Mouse (Mus musculus) liver, embryonic 11.5 days (tissue): ENCODE measurements around the gene Trp53. TPM values are rescaled to one million over a fixed set of nuclear protein-coding genes. Genes with fewer than 3 reads are reported as not detected.

Source experiments
- ATAC-seq: fragments of 200-750 bp; cut with Nextera tagmentation; replicated peaks from 2 replicates; pipeline ENCODE4 v1.8.0; 2017; ENCODE audit warnings: moderate number of reproducible peaks, mild to moderate bottlenecking, moderate TSS enrichment, moderate library complexity; ENCODE audit not compliant: low FRiP score
- DNase-seq: peaks from one replicate; pipeline ENCODE4 v3.0.0-alpha.2; 2017; ENCODE audit warnings: low spot score
- H3K27ac ChIP-seq: fragments of 300-500 bp; sonication (generic); 2 replicates; pipeline ENCODE4 v1.5.1; 2014; ENCODE audit warnings: mild to moderate bottlenecking, low read depth, low read length, control low read depth
- H3K27me3 ChIP-seq: fragments of 300-500 bp; sonication (generic); replicated peaks from 2 replicates; pipeline ENCODE4 v1.6.1; 2014; ENCODE audit warnings: low read length, mixed read lengths; ENCODE audit not compliant: control insufficient read depth, insufficient read depth
- H3K36me3 ChIP-seq: fragments of 300-500 bp; sonication (generic); 2 replicates; pipeline ENCODE4 v1.6.1; 2014; ENCODE audit warnings: mild to moderate bottlenecking, low read length, moderate library complexity, mixed read lengths; ENCODE audit not compliant: control insufficient read depth, insufficient read depth
- H3K4me1 ChIP-seq: fragments of 300-500 bp; sonication (generic); replicated peaks from 2 replicates; pipeline ENCODE4 v1.6.1; 2014; ENCODE audit warnings: low read length, mixed read lengths; ENCODE audit not compliant: control insufficient read depth, insufficient read depth
- H3K4me2 ChIP-seq: fragments of 300-500 bp; sonication (generic); 2 replicates; pipeline ENCODE4 v1.6.1; 2014; ENCODE audit warnings: mild to moderate bottlenecking, control low read depth, moderate library complexity
- H3K4me3 ChIP-seq: fragments of 300-500 bp; sonication (generic); 2 replicates; pipeline ENCODE4 v1.5.1; 2014; ENCODE audit warnings: low read depth, low read length, control low read depth
- H3K9ac ChIP-seq: fragments of 300-500 bp; sonication (generic); 2 replicates; pipeline ENCODE4 v1.6.1; 2014; ENCODE audit warnings: low read depth, low read length, control low read depth
- H3K9me3 ChIP-seq: fragments of 300-500 bp; sonication (generic); 2 replicates; pipeline ENCODE4 v1.6.1; 2016; ENCODE audit warnings: low read length, inconsistent platforms, mixed read lengths; ENCODE audit not compliant: control insufficient read depth
- WGBS: fragments of 180-500 bp; shearing (Covaris S2); extraction: QIAGEN DNeasy Blood & Tissue Kit; methylation state at CpG from one replicate; pipeline ENCODE4 v1.1.7; 2014; 5-methylcytosine and 5-hydroxymethylcytosine counted together
- polyA plus RNA-seq: library from polyadenylated mRNA; unstranded; fragments of >200 nt; fragmentation: Nextera tagmentation; extraction: Ambion mirVana; gene quantifications from 2 replicates; pipeline ENCODE4 v1.2.1, GENCODE M21; 2014

Trp53 gene
- polyA plus RNA-seq, 1 experiment from 2014 or later: 196 TPM

DNA sequence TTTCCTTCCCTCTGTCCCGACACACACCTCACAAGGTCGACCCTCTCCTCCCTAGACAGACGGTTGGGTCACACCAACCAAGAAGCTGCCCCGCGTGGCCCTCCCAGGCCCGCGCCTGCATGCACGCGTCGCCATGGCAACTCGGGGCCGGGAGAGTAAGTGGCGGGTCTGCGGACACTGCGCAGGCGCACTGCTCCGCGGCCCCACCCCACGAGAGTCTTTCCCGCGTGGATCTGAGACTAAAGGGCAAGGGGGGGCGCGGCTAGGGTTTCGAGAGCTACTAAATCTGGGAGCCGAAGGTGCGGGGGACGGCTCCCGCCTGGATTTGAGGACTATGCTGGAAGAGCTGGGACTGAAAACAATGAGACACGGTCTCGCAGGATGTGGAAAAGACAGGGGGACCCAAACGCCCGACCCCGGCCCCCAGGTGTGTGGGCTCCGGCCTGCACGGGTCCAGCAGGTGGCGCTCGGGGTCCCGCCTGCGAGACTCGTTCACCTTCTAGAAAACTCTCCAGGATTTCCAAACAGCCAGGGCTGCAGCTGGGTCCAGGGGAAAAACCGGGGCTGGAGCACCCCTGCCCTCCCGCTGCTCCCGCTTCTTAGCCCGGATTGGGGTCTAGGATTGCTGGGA, 33.6 kb upstream of the Trp53 start:
- Histone ChIP-seq H3K9me3 (no peaks in the 10 kb centered on the region), H3K27ac (peak overlapping the region; percentile 65), H3K4me1 (peaks cover 9% of the 10 kb centered on the region), H3K4me3 (peak overlapping the region; percentile 54), H3K36me3 (no peaks in the 10 kb centered on the region), H3K9ac (peak overlapping the region; percentile 62), H3K27me3 (peaks cover 25% of the 10 kb centered on the region), H3K4me2 (peak overlapping the region; percentile 94)
- under 1% methylated on average over 44 of the region's 44 CpGs for WGBS
- DNase-seq (peak; percentile 77), ATAC-seq (peak; percentile 45)

DNA sequence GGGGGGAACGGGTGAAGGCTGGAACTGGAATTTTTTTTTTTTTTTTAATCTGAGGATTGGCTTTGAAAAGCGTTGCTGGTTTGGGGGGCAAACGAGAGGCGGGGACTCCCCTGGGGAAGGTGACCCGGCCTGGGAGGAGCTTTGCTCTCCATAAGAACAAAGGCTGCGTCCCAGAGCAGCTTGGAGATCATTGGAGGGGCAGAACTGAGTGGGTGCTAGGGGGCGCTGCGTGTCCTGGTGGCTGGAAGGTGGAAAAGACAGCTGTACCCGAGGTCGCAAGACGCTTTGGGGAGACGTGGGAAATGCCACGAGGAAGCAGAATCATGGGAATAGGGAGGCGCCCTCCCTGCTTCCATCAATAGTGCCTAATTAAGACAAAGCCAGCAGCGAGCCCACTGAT, 33.1 kb upstream of the Trp53 start:
- no peaks in the 10 kb centered on the region for H3K36me3 ChIP-seq
- no peak overlapping the region for H3K27ac ChIP-seq
- peaks cover 25% of the 10 kb centered on the region for H3K27me3 ChIP-seq
- peaks cover 9% of the 10 kb centered on the region for H3K4me1 ChIP-seq
- DNase-seq: no peak
- WGBS: 4% methylated on average over 15 of the region's 15 CpGs
- ATAC-seq: no peak
- H3K9me3 ChIP-seq: no peaks in the 10 kb centered on the region
- H3K4me3 ChIP-seq: peak overlapping the region; percentile 54
- H3K4me2 ChIP-seq: peak overlapping the region; percentile 94
- peak overlapping the region; percentile 62 for H3K9ac ChIP-seq

GRCm38 (mm10) chr11:69549060-69549656, 31.0 kb upstream of the Trp53 start, which contains the start of gene Dnah2:
Dnah2 (minus strand) TSS chr11:69549110.
- H3K9ac ChIP-seq: no peak within 1 kb of the TSS
- no peaks in the 10 kb centered on the region for H3K9me3 ChIP-seq
- 43% methylated on average over 12 of the region's 12 CpGs for WGBS
- no peaks in the 10 kb centered on the region for H3K36me3 ChIP-seq
- no peak for ATAC-seq
- H3K4me1 ChIP-seq: peaks cover 9% of the 10 kb centered on the region
- no peak within 1 kb of the TSS for H3K4me3 ChIP-seq
- peak; percentile 30 for DNase-seq
- H3K4me2 ChIP-seq: no peak within 1 kb of the TSS
- H3K27me3 ChIP-seq: peaks cover 25% of the 10 kb centered on the region
- H3K27ac ChIP-seq: no peak within 1 kb of the TSS

GRCm38 (mm10) chr11:69551310-69551709, 28.8 kb upstream of the Trp53 start:
- Histone ChIP-seq H3K4me3 (no peak overlapping the region), H3K4me2 (no peak overlapping the region), H3K27ac (no peak overlapping the region), H3K9me3 (no peaks in the 10 kb centered on the region), H3K4me1 (peaks cover 8% of the 10 kb centered on the region), H3K9ac (no peak overlapping the region), H3K27me3 (peaks cover 25% of the 10 kb centered on the region), H3K36me3 (no peaks in the 10 kb centered on the region)
- 67% methylated on average over 4 of the region's 4 CpGs for WGBS
- DNase-seq: no peak
- ATAC-seq: no peak

GRCm38 (mm10) chr11:69552622-69553340, 27.4 kb upstream of the Trp53 start:
- Histone ChIP-seq H3K4me2 (no peak overlapping the region), H3K9me3 (no peaks in the 10 kb centered on the region), H3K4me3 (no peak overlapping the region), H3K27me3 (peaks cover 28% of the 10 kb centered on the region), H3K4me1 (no peaks in the 10 kb centered on the region; the same call in 1 of the 2 replicates), H3K9ac (no peak overlapping the region), H3K36me3 (no peaks in the 10 kb centered on the region), H3K27ac (no peak overlapping the region)
- peak; percentile 32 for DNase-seq
- 37% methylated on average over 14 of the region's 14 CpGs for WGBS
- ATAC-seq: no peak

- no peak for ATAC-seq
- Histone ChIP-seq H3K4me1 (peaks cover under 1% of the 10 kb centered on the region; the same call in 1 of the 2 replicates), H3K9me3 (no peaks in the 10 kb centered on the region), H3K9ac (no peak overlapping the region), H3K27ac (no peak overlapping the region), H3K4me2 (no peak overlapping the region), H3K27me3 (peaks cover 27% of the 10 kb centered on the region), H3K36me3 (no peaks in the 10 kb centered on the region), H3K4me3 (no peak overlapping the region)
- 34% methylated on average over 2 of the region's 2 CpGs for WGBS
- DNase-seq: no peak
Observed at GRCm38 (mm10) chr11:69553341-69553721, 26.8 kb upstream of the Trp53 start.

- no peak for ATAC-seq
Observed at GRCm38 (mm10) chr11:69554539-69555140, 25.5 kb upstream of the Trp53 start.

GRCm38 (mm10) chr11:69557381-69557958, 22.7 kb upstream of the Trp53 start:
- DNase-seq: peak; percentile 33
- Histone ChIP-seq H3K4me1 (peaks cover 28% of the 10 kb centered on the region), H3K27me3 (peaks cover 33% of the 10 kb centered on the region), H3K36me3 (peaks cover 6% of the 10 kb centered on the region; the same call in 1 of the 2 replicates), H3K4me3 (no peak overlapping the region), H3K4me2 (no peak overlapping the region), H3K9ac (no peak overlapping the region), H3K9me3 (no peaks in the 10 kb centered on the region), H3K27ac (no peak overlapping the region)
- WGBS: 46% methylated on average over 14 of the region's 14 CpGs
- ATAC-seq: no peak

More at GRCm38 (mm10) chr11:69554539-69555140, 25.5 kb upstream of the Trp53 start:
- peaks cover 14% of the 10 kb centered on the region for H3K4me1 ChIP-seq
- no peaks in the 10 kb centered on the region for H3K36me3 ChIP-seq
- H3K9me3 ChIP-seq: no peaks in the 10 kb centered on the region
- H3K27ac ChIP-seq: no peak overlapping the region
- DNase-seq: peak; percentile 31
- no peak overlapping the region for H3K4me2 ChIP-seq
- no peak overlapping the region for H3K9ac ChIP-seq
- H3K27me3 ChIP-seq: peaks cover 22% of the 10 kb centered on the region
- 54% methylated on average over 5 of the region's 5 CpGs for whole genome bisulfite sequencing
- H3K4me3 ChIP-seq: no peak overlapping the region
